Mouse (Mus musculus) mouse trophoblast stem cell (cell line): ENCODE measurements around the gene Tspear.

Source experiments
- in situ Hi-C, 2 experiments: fragments of 300-500 bp; cut with MseI, MboI; formaldehyde crosslinking; loops; 2 replicates in 1 of 2; 3 replicates in 1 of 2; pipeline ENCODE4 v1.15.1; 2025

The Tspear gene

GRCm38 (mm10) chr10:77869651-77870050 is 183.3 kb downstream of the Tspear start:
- in situ Hi-C loops = no loop called here

- in situ Hi-C loops = no loop called here
These were observed 192.6 kb downstream of the Tspear start for GRCm38 (mm10) chr10:77878985-77879384.

DNA sequence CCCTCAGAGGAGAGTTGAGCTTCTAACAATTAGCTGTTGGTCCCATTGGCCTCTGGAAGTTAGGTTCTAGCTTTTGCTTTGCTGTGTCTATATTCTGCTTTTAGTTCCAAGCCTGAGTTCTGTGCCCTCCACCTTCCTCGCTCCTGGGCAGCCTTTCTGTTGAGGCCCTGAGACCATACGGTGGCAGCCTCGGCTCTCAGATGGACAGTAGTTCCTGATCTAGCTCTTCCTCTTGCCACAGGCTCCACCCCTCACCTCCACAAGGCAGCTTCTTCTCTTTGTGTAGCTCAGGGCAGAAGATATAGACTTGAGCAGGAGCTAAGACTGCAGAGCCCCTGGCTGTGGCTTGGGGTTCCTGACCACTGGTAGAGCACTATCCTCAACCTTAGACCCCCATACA is 193.9 kb downstream of the Tspear start:
- in situ Hi-C loops = no loop called here

DNA sequence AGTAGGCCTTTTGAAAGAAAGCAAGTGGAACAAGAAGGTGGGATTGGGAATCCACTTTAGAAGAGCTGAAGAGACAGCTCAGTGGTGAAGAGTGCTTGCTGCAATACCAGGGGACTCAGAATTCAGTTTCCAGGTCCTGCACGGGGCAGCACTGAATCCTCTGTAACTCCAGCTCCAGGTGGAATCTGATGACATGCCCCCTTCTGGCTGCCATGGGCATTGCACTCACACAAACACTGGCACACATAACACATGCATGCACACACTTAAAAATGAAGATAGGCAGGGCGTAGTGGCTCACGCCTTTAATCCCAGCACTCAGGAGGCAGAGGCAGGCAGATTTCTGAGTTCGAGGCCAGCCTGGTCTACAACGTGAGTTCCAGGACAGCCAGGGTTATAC is 196.2 kb downstream of the Tspear start:
- in situ Hi-C loops = no loop called here

DNA sequence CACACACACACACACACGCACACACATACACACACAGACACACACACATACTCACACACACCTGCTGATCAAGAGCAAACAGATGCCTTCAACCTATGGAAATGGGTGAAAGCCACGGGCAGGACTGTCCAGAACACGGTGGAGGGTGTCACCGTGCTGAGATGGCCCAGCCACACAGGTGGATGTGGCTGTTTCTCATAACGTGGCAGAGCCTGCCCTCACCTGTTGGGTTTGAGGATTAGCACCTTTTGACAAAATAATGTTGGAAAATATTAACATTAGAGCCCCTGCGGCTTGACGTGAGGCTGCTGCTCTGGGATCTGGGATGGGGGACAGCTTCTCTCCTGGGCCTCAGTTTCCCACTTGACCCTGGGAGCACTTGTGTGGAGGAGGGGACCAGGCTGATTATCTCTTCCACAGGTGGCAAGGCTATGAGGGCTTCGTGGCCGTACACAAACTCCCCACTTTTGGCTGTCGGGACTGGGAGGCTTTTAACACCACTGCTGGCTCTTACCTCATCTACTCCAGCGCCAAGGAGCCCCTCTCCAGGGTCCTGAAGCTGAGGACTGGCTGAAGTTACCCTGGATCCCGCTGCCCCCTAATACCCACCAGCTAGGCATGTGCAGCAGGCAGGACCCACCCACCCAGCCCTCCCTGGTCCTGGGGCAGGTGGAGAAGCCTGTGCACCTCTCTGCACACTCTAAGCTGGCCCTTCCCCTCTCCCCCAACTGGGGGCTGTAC is 199.8 kb downstream of the Tspear start:
- in situ Hi-C loops = no loop called here

DNA sequence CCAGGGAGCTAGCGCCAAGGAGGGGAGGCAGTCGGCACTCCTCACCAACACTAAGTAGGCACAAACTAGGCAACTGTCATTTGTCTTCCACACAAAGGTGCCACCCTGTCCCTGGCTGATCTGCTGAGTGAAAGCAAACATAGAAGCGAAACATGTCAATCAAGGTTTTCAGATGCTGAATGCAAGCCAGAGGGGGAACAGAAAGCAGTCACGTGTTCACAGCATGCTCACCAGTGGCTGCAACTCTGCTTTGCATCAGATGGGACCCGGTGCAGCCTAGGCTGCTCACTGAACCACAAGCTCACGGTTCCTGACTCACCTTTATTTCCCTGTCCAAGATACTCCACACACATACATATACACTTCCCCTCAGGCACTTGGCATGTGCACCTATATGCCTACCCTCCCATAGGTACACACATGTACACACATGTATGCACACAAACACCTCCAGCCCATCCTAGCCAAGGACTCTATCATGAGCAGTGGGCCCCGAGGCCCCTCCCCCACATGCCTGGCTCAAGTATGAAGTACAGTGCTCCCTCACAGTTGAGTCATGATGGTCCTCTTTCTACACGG is 204.7 kb downstream of the Tspear start:
- in situ Hi-C loops = no loop called here

DNA sequence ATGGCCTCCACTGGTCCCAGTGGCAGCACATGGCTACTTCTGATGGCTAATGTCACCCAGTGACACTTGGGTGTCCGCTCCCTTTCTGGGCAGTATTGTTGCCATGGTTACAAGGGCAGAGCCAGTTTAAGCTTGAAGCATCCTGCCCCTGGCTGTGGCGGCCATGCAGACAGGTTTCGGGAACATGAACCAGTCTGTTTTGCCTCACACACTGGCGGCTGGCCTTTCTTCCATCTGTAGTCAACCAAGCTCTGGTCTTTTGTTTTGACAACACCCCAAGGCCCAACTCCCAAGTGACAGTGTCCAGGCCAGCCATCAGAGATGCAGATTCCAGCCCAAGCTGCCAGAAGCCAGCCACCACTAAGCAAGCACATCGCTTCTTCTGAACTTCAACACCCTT is 209.2 kb downstream of the Tspear start:
- in situ Hi-C loops = no loop called here

DNA sequence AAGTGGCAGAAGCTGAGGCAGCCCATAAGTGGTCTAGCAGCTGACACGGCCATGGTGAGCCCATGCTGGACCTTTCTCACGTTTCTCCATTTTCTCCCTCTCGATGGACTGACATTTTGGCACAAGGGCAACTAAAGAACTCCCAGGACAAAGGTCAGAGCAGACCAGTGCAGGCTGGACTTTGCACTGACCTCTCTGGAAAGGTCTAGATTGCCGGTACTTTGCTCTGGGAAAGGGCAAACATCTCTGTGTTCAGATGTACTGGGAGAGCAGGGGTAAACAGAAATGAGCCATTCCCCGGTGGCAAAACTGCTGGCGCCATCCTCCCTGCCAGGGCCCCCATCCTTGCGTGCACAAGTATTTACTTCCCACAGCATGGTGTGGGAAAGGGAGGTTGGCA is 213.8 kb downstream of the Tspear start:
- in situ Hi-C loops = no loop called here

GRCm38 (mm10) chr10:77900903-77901818 is 214.8 kb downstream of the Tspear start:
- in situ Hi-C loops = no loop called here

GRCm38 (mm10) chr10:77901871-77902210 is 215.5 kb downstream of the Tspear start:
- in situ Hi-C loops = no loop called here

DNA sequence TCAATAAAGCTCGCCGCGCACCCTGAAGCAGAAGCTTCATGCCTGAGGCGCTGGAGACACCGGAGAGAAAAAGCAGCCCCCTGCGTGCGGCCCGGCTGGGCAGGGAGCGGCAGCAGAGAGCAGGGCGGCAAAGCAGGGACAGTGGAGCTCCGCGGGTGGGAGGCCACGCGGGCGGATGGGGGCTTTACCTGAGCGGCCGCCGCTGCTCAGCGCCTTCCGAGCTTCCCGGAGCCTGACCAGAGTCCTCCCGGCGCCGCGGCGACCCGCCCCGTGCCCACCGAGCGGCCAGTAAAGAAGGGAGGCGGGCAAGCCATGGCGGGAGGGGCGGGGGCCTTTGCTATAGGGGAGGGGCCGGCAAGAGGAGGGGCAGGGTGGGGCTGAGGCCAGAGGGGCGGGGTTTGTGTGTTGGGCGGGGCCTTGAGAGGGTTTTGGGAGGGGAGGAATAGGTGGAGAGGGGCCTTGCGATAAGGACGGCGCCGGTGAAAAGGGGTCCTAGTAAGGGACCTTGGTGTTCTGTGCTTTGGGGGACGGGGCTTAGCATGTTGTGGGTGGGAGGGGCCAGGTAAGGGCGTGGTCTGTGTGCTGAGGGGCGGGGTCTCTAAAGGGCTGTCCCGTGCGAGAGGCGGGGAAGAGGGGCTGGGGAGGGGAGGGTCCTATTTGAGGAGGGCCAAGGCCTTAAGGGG is 216.0 kb downstream of the Tspear start, which contains the start of gene Lrrc3:
Lrrc3 (minus strand) TSS at position 326 of the 683 bp plus-strand sequence.
- in situ Hi-C loops = no loop called here

DNA sequence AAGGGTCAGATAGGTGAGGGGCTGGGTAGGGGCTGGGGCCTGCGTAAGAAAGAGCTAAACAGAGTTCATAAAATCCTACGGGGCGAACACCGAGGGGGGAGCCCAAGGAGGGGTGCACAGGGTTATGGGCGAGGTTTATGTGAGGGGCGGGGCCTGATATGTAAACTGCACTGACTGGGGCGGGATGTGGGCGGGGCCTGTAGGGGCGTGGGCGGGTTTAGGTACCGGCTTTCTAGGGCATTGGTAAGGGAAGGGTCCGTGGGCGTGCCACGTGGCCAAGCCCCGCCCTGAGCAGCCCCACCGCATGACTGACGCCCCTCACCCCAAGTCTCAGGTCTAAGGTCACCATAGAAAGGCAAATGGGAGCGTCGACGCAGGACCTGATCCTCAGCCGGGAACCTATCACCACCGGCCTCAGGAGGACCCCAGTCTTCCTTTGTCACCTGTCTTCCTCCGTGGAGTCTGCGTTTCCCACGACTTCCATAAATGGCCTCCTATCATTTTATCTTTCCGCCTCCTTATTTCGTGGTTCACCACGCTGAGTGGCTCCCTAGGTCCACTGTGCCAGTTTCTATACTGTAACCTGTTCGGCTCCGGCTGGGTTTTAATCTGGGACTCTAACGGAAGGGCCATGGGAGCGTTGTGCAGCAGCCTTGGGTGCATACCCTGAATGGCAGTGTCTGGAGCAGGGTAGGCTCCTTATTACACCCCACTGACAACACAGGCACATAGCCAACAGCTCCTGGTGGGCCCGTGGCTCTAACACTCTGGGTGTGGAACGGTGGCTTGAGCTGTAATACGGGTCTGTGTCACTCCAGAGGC is 216.7 kb downstream of the Tspear start:
- in situ Hi-C loops = no loop called here

DNA sequence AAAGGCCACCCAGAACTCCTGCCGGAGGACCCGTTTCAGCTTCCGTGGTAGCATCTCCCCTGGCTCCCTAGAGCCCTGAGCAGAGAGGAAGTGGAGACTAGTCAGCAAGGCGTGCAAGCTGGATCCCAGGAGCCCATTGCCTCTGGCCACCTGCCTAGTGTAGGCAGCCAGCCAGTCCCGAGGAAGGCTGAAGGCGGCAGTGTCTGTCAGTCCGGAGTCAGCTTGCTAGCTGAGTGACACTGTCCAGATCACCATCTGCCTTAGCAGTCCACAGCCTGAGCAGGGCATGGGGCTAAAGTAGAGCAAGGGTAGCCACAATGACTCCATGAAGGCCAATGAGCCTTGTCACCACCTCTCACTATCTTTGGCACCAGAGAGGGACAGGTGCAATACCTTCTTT is 226.2 kb downstream of the Tspear start:
- in situ Hi-C loops = no loop called here

DNA sequence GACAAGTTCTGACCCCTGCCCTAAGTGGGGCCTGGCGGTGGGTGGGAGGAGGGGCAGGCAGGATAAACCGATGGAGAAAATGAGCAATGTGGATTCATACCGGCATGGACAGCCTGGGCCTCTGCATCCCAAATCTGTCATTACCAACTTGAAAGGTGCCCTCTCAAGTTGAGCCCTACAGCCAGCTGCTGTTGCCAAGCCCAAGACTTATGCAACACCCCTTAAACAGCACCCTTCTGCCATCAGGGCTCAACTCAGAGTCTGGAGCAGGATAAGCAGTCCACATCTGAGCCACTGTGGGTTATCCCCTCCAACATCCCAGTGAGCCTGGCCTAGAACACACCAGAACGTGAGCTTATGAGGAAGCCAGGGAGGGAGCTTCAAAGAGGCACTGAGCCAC is 226.9 kb downstream of the Tspear start:
- in situ Hi-C loops = no loop called here

DNA sequence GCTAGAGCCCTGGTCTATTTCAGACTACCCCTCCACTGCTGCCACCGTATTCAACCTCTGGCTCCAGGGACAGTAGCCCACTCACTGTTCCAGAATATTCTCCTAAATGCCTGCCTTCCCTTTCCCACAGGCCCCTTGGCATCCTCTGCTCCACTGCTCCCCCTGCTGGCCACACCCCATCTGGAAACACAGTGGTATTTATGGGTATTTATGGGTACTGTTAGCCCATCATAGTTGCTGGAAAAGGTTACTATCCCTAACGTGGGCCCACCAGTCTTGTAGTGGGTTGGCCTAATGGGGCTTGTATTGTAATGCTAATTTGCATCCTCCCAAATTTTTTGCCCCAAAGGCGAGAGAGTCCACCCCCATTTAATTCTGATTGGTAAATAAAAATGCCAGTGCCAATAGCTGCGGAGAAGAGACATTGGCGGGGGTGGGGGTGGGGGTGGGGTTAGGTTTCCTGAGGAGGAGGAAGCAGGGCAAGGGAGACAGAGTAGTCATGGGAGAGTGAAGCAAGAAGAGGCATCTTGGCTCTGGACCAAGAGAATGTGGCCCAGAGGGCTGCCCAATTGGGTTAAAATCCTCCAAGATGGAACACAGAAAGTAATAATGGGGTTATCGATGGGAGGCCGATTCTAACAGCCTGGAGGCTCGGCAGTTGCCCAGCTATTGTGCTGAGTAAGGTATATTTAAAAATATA is 230.4 kb downstream of the Tspear start:
- in situ Hi-C loops = no loop called here

GRCm38 (mm10) chr10:77921009-77921408 is 234.6 kb downstream of the Tspear start:
- in situ Hi-C loops = no loop called here

GRCm38 (mm10) chr10:77922681-77923080 is 236.3 kb downstream of the Tspear start:
- in situ Hi-C loops = no loop called here

- in situ Hi-C loops = no loop called here
These were observed 239.8 kb downstream of the Tspear start for GRCm38 (mm10) chr10:77926140-77926539.

GRCm38 (mm10) chr10:77927375-77927774 is 241.0 kb downstream of the Tspear start:
- in situ Hi-C loops = no loop called here
